Mouse (Mus musculus) lung, postnatal 0 days (tissue): ENCODE data around the gene Myh10.

Source experiments
- CTCF ChIP-seq: IDR thresholded peaks from 2 replicates; pipeline ENCODE4 v1.5.1; 2016; ENCODE audit warnings: antibody characterized with exemption, mild to moderate bottlenecking
- EP300 ChIP-seq: IDR thresholded peaks from 2 replicates; pipeline ENCODE4 v1.6.1; 2016; ENCODE audit warnings: antibody characterized with exemption, mild to moderate bottlenecking, control low read depth

GRCm38 (mm10) chr11:68666210-68666609, 25.1 kb upstream of the Myh10 start:
- TF ChIP-seq CTCF, result no peak
- no peak for TF ChIP-seq EP300
